Mouse (Mus musculus) 416B (cell line): Measurements from ENCODE around the gene Syt14.
A peak's percentile ranks its signal among the peaks of the same experiment; 100 is the strongest.

ENCODE experiments used
- DNase-seq: peaks from one replicate; pipeline ENCODE4 v3.0.0; 2011; ENCODE audit warnings: low read depth

Gene Syt14

DNA sequence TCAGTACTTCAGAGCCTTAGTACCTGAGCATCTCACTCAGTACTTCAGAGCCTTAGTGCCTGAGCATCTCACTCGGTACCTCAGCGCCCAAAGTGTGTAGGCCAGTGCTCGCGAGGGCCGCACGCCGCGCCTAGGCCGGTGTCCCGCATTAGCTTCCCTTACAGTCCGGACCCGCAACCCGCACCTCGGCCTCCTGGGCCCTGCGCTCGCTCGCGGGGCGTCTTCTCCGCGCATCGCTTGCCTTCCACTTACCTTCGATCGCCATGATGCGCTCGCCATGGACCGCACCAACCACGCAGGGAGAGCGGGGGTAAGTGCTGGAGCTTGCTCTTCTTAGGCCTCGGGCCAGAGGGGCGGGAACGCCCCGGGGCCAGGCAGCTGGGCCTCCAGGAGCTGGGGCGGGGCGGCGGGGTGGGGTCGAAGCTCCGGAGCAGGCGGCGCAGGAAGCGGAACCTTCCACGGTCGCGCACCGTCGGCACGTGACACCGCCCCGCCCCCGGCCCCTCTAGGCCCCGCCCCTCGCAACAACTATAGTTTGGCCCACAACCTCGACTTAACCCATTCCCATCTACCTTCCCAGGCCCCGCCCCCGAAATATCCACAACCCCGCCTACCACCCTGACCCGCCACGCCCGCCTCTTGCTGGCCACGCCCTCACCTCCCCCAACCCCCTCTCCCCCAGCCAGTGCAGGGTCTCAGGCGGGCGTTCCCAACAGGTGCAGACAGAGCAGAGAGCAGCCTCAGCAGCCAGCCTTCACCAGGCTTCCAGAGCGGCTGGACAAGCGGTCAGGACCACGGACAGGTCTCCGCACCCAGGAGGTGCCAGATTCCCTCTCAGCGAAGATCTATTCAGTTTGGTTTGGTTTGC, at the start of gene Syt14:
Syt14 (minus strand) TSS at position 405 of the 868 bp plus-strand sequence.
- no peak for DNase-seq

GRCm38 (mm10) chr1:193084016-193084415, 48.4 kb upstream of the Syt14 start:
- DNase-seq: peak; percentile 9

GRCm38 (mm10) chr1:193083051-193083450, 47.5 kb upstream of the Syt14 start:
- no peak for DNase-seq

DNA sequence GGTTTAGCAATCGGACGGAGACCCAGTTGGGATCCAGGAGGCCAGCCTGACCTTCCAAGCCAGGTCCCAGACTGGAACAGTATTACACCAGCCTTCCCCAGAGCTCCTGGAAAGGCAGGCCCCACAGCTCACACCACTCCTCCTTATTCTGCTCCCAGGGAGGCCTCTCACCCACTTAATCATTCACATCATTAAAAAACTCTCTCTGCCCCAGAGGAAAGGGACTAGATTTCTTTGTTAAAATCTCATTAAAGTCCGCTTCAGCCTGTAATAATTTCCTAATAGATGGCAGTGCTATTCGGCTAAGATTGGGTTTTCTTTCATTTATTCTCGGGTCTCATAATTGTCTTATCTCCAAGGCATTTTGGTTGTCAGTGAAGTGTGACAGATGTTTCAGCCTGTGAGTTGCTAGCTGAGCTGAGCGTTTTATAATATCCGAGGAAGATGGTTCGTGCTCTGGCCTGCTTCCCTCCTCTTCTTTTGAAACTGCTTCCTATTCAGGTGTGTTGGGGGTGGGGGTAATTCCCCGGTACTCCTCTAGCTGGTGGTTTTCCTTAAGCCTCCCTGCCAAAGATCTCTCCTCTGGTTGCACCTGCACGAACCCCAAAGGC, 46.8 kb upstream of the Syt14 start:
- no peak for DNase-seq

GRCm38 (mm10) chr1:193062618-193063017, 27.0 kb upstream of the Syt14 start:
- no peak for DNase-seq

- DNase-seq: peak; percentile 9
These were observed 24.6 kb upstream of the Syt14 start for GRCm38 (mm10) chr1:193060167-193060566.

DNA sequence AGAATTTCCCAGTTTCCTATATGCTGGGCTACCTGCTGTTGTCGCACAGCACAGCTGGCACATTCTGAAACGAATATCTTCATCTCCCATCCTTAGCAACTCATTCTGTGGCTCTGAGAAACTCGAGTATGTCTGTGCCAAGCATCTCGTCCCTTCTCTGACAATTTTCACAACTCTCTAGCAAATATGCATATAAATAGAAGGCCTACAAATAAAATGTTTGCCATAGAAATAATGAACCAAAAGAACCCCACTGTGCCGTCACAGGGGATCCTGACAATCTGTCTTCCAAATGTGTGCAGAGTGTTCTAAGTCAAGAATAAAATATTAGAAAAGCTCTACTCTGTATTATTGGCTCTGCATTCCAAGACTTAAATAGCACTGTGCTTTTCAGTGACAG, 24.0 kb upstream of the Syt14 start:
- DNase-seq: no peak

GRCm38 (mm10) chr1:193054401-193054800, 18.8 kb upstream of the Syt14 start:
- DNase-seq: no peak

DNA sequence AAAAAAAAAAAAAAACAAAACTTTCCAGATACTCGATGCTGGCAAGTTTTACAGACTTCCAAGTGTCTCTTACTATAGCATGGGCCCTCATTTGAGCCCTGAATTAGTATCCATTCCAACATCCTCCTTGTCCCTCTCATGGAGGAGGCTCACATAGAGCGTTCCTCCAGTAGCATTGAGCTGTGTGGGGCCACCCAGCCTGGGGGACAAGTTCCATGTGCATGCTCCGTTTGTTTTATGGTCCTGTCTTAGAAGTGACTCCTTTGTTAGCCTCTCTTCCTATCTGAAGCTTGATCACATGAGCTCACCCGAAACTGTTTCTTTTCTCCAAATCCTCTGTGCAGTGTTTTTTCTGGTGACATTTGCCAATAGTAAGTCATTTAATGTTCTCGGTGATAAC, 17.5 kb upstream of the Syt14 start:
- no peak for DNase-seq

DNA sequence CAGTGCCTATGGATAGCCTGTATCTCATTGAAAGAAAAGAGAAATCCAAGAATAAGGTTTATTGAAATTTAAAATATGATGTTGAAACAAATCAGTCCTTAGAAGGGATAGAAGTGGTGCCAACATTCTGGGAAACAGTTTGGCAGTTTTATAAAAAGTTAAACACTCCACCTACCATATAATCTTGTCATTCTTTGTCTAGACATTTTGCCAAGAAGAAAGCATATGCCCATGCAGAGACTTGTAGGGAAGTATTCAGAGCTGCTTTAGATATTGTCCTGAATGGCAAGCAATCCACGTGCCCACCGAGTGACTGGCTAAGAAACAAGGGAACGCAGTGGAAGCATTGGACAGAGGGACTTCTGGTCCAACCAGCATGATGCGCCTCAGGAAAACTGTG, 12.0 kb upstream of the Syt14 start:
- no peak for DNase-seq

DNA sequence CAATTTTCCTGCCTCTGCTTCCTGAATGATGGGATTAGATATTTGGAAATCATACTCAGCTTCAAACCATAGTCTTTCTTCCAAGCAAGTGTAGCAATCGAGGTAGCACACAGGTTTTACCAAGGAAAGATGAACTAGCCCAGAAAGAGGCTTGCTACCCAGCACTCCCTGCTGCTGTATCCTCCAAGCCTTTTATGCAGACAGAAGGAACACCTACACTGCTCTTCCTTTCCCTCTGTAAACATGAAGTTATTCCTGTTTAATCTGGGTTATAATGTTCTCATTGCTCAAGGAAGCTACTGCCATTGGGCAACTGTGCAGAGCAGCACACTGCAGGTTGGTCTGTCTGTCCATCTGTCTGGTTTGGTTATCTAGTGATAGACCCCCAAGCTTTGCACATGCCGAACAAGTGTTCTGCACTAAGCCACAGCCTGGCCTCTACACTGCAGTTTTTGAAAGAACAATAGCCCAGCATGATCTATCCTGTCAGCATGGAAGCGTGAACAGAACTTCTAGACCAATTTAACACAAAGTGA, 7.3 kb upstream of the Syt14 start:
- no peak for DNase-seq

DNA sequence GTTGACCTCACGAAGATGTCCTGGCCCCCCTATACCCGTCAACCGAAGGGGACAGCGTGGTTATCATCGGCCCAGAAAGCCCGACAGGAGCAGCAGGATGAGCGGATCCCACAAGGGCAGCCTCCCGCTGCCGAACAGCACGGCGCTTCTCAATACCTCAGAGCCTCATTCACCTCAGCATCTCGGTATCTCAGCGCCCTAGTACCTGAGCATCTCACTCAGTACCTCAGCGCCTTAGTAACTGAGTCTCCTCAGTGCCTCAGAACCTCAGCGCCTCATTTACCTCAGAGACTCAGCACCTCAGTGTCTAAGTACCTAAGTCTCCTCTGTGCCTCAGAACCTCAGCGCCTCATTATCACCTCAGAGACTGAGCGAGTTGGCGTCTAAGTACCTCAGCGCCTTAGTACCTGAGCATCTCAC, 614 bp downstream of the Syt14 start:
- no peak for DNase-seq

DNA sequence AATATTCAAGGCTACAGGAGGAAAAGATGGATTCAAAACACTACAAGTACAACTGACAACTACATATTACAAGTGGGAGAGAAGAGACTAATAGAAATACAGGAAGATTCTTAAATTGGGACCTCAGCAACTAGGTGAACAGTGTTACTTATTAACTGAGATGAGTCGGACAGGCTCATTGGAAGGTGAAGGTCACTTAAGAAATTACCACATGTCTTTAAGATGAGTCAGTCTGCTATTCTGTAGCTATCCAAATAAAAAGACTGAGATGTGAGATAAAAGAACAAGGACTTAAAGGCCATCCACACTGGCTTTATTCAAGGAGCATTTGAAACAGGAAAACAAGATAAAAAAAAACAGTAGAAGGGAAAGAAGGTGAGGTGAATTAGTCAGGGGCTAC, 11.3 kb downstream of the Syt14 start:
- DNase-seq: no peak

- no peak for DNase-seq
These were observed 23.2 kb downstream of the Syt14 start for GRCm38 (mm10) chr1:193012351-193012750.

GRCm38 (mm10) chr1:193011000-193011769, 24.4 kb downstream of the Syt14 start:
- no peak for DNase-seq

- no peak for DNase-seq
These were observed 31.0 kb downstream of the Syt14 start for GRCm38 (mm10) chr1:193004581-193004980.

DNA sequence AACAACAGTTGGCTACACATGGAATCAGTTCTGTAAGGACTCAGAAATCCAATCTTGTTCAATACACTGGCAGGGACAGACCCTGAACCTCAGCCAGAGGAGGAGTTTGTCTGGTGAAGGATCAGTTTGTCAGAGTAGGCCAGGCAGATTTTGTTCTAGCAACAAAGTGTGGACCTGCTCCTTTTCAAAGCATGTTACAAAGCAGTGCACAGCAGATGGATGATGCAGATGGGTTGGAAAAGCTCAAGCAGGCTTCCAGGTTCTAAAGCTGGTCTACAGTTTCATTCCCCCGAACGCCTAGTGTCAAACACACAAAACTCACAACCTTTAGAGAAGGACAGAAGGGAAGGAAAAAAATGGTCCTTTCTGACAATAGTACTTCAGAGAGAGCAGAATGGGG, 31.6 kb downstream of the Syt14 start:
- DNase-seq: no peak

DNA sequence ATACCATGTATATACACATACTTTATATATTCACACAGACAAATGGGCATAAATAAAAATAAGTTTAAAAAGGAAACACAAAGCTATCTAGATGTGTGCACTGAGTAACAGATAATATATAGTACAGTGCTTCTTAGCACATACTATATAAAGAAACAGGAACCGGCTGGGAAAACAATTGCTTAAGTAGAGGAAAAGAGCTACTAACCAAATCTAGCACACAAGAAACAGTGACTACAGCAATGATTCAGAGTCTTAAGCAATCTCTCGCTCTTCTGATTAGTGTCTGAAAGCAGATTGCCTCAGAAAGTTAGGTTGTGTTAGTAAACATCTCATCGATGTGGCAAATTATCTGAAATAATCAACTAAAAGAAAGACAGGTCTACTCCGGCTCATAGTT, 33.3 kb downstream of the Syt14 start:
- DNase-seq: peak; percentile 74

- peak; percentile 49 for DNase-seq
These were observed 34.0 kb downstream of the Syt14 start for GRCm38 (mm10) chr1:193001587-193001986.

- peak; percentile 56 for DNase-seq
These were observed 34.7 kb downstream of the Syt14 start for GRCm38 (mm10) chr1:193000908-193001307.

GRCm38 (mm10) chr1:192994179-192994873, 41.2 kb downstream of the Syt14 start:
- DNase-seq: no peak

GRCm38 (mm10) chr1:192993491-192993890, 42.1 kb downstream of the Syt14 start:
- no peak for DNase-seq
